Mouse (Mus musculus): ENCODE measurements at regions not wholly inside any gene's neighbourhood (a gene's known extent, or its start where the extent isn't known, plus 50 kb on each side); places are given as distances from the start of the nearest gene placed in this dataset.
"Not testable (repeated sequence)": the region's sequence is repeated elsewhere in the genome, so short reads cannot be mapped to it uniquely, and the experiment has no call there.

DNA sequence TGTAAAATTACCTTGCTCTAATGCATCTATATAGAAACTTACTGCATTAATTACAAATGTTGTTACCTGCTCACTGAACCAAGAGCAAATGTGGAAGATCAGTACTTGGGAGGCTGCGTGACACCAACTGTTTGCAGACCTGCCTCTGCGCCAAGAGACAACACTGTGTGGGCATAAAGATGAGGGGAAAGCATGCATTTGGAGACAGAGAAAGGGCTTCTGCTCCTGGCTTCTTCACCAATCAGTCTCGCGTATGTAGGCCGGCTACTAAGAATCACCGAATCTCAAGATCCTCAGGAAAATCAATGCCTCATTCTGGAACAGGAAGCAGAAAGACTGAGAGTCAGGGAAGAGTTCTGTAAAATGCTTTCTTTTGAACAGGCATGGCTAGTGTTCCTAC lies 89.6 kb upstream of the Galnt18 start:
- H3K9me3 ChIP-seq (ENCODE audit: control insufficient read depth, low read length) = no peaks in the 10 kb centered on the region
- H3K27me3 ChIP-seq (ENCODE audit: control insufficient read depth, insufficient read depth, low read length) = no peaks in the 10 kb centered on the region
- no peak overlapping the region for H3K9ac ChIP-seq (ENCODE audit: low read length)
- 94% methylated on average over 6 of the region's 6 CpGs for WGBS
- H3K4me3 ChIP-seq (ENCODE audit: low read depth, low read length) = no peak overlapping the region
- no peak for ATAC-seq (ENCODE audit: insufficient read depth, low FRiP score, low TSS enrichment)
- no peak overlapping the region for H3K4me2 ChIP-seq (ENCODE audit: low read depth)
- H3K36me3 ChIP-seq (ENCODE audit: control insufficient read depth, insufficient read depth, low read length) = no peaks in the 10 kb centered on the region
- H3K27ac ChIP-seq (ENCODE audit: low read depth, low read length) = no peak overlapping the region
- no peak for DNase-seq (ENCODE audit: low spot score)
- H3K4me1 ChIP-seq (ENCODE audit: control insufficient read depth, insufficient read depth, low read length) = no peaks in the 10 kb centered on the region

DNA sequence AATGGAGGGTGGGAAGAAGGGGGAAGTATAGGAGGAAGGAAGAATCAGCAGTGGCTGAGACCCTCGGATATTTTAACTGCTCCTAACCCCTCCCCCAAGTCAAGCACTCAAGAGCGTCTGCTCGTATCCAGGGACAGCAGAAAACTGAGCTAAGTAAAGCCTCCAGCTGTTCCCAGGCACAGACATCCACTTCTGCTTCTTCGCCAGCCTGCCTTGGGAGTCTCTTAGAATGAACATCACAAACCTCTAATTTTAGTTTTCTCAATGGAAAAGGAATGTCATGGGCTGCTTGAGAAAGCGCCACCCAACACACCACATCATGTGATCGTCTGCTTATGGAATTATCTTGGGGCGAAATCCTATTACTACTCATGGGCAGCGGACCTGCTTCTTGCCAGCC lies 83.3 kb upstream of the Galnt18 start:
- H3K4me2 ChIP-seq (ENCODE audit: low read depth) = no peak overlapping the region
- no peak overlapping the region for H3K9ac ChIP-seq (ENCODE audit: low read length)
- no peak overlapping the region for H3K27ac ChIP-seq (ENCODE audit: low read depth, low read length)
- no peak for DNase-seq (ENCODE audit: low spot score)
- H3K36me3 ChIP-seq (ENCODE audit: control insufficient read depth, insufficient read depth, low read length) = no peaks in the 10 kb centered on the region
- no peak overlapping the region for H3K4me3 ChIP-seq (ENCODE audit: low read depth, low read length)
- no peaks in the 10 kb centered on the region for H3K27me3 ChIP-seq (ENCODE audit: control insufficient read depth, insufficient read depth, low read length)
- no peak for ATAC-seq (ENCODE audit: insufficient read depth, low FRiP score, low TSS enrichment)
- no peaks in the 10 kb centered on the region for H3K4me1 ChIP-seq (ENCODE audit: control insufficient read depth, insufficient read depth, low read length)
- WGBS = 66% methylated on average over 8 of the region's 8 CpGs
- no peaks in the 10 kb centered on the region for H3K9me3 ChIP-seq (ENCODE audit: control insufficient read depth, low read length)

DNA sequence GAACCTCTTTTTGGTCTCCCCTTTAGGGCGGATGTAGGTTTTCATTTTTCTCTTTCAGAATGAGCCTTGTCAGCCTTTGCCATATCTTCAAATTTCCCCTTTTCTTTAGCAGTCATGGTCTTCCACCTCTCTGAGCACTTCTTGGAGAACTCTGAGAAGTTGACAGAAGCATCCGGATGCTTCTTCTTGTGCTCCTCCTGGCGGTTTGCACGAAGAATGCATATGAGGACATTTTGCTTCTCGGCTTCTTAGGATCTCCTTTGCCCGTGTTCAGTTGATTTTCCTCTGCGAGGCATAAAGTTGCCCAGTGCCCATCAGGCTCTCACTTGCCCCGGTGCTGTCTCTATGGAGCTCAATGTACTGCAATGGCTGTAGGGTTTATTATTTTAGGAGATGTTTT lies 78.5 kb upstream of the Galnt18 start:
- H3K27me3 ChIP-seq (ENCODE audit: control insufficient read depth, insufficient read depth, low read length); H3K9ac ChIP-seq (ENCODE audit: low read length); H3K4me1 ChIP-seq (ENCODE audit: control insufficient read depth, insufficient read depth, low read length); H3K9me3 ChIP-seq (ENCODE audit: control insufficient read depth, low read length); ATAC-seq (ENCODE audit: insufficient read depth, low FRiP score, low TSS enrichment); DNase-seq (ENCODE audit: low spot score); H3K4me3 ChIP-seq (ENCODE audit: low read depth, low read length); H3K36me3 ChIP-seq (ENCODE audit: control insufficient read depth, insufficient read depth, low read length); H3K27ac ChIP-seq (ENCODE audit: low read depth, low read length); H3K4me2 ChIP-seq (ENCODE audit: low read depth): not testable (repeated sequence)
- WGBS = 90% methylated on average over 8 of the region's 8 CpGs

DNA sequence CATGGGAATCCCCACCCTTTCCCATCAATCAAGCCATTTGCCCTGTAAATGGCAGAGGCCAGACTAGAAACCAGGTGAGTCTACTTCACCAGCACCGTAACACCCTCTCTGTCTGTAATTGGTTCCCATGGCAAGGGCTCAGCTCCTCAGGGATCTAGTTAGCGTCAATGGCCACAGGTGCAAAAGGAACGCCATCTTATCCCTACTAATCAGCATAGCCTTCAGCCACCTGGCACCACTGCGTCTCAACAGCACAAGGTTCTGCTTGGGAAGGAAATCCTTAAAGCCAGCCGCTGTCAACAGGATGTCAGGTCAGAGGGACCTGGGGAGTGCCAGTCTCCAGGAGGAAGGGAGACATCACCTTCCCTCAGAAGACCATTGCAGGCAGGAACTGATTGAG lies 77.2 kb upstream of the Galnt18 start:
- no peaks in the 10 kb centered on the region for H3K27me3 ChIP-seq (ENCODE audit: control insufficient read depth, insufficient read depth, low read length)
- no peak for ATAC-seq (ENCODE audit: insufficient read depth, low FRiP score, low TSS enrichment)
- no peak overlapping the region for H3K27ac ChIP-seq (ENCODE audit: low read depth, low read length)
- no peak overlapping the region for H3K4me2 ChIP-seq (ENCODE audit: low read depth)
- no peaks in the 10 kb centered on the region for H3K9me3 ChIP-seq (ENCODE audit: control insufficient read depth, low read length)
- no peak overlapping the region for H3K4me3 ChIP-seq (ENCODE audit: low read depth, low read length)
- H3K36me3 ChIP-seq (ENCODE audit: control insufficient read depth, insufficient read depth, low read length) = no peaks in the 10 kb centered on the region
- WGBS = 78% methylated on average over 5 of the region's 5 CpGs
- H3K4me1 ChIP-seq (ENCODE audit: control insufficient read depth, insufficient read depth, low read length) = no peaks in the 10 kb centered on the region
- DNase-seq (ENCODE audit: low spot score) = peak; percentile 35
- no peak overlapping the region for H3K9ac ChIP-seq (ENCODE audit: low read length)

DNA sequence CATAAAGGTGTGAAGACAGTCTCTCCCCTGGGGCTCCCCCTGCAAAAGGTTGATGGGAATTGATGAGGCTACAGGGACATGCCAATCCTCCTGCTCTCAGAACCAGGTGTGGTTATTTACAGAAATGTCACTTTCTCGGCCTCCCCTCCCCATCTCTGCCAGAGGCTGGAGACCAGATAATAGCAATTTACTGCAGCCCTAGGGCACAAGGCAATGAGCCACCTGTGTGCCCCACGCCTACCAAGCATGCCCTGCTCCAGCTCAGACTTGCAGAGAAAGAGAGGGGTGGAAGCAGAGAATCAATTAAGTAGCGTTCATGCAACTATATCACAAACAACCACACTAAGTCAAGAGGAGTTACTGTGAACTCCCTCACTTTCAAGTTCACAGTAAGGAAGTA lies 75.5 kb upstream of the Galnt18 start:
- H3K27me3 ChIP-seq (ENCODE audit: control insufficient read depth, insufficient read depth, low read length) = no peaks in the 10 kb centered on the region
- ATAC-seq (ENCODE audit: insufficient read depth, low FRiP score, low TSS enrichment) = no peak
- 63% methylated on average over 3 of the region's 3 CpGs for WGBS

DNA sequence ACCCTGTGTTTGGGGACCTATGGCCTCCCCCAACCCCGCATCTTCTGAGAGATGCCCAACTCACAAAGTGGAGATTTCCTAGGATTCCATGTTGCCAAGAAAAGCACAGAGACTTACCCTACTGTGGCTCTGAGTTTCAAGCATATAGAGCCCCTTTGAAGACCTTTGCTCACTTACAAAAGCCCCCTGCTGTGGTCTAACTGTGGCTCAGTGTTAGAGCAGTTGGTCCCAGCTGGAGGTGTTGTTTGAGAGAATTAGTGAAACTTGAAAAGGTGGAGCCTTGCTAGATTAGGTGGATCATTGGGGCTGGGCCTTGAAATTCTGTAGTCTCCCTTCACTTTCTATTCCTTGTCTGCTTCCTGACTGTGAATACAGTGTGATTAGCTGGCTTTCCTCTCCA lies 66.6 kb upstream of the Galnt18 start:
- Histone ChIP-seq H3K27ac (ENCODE audit: low read depth, low read length) (no peak overlapping the region), H3K4me1 (ENCODE audit: control insufficient read depth, insufficient read depth, low read length) (no peaks in the 10 kb centered on the region), H3K9ac (ENCODE audit: low read length) (no peak overlapping the region), H3K9me3 (ENCODE audit: control insufficient read depth, low read length) (no peaks in the 10 kb centered on the region), H3K36me3 (ENCODE audit: control insufficient read depth, insufficient read depth, low read length) (no peaks in the 10 kb centered on the region), H3K27me3 (ENCODE audit: control insufficient read depth, insufficient read depth, low read length) (no peaks in the 10 kb centered on the region), H3K4me3 (ENCODE audit: low read depth, low read length) (no peak overlapping the region), H3K4me2 (ENCODE audit: low read depth) (no peak overlapping the region)
- ATAC-seq (ENCODE audit: insufficient read depth, low FRiP score, low TSS enrichment) (no peak), DNase-seq (ENCODE audit: low spot score) (no peak)
- 31% methylated on average over 1 of the region's 1 CpGs for WGBS

More for the DNA sequence above, 75.5 kb upstream of the Galnt18 start:
- DNase-seq (ENCODE audit: low spot score) = no peak
- Histone ChIP-seq H3K9me3 (ENCODE audit: control insufficient read depth, low read length) (no peaks in the 10 kb centered on the region), H3K9ac (ENCODE audit: low read length) (no peak overlapping the region), H3K4me1 (ENCODE audit: control insufficient read depth, insufficient read depth, low read length) (no peaks in the 10 kb centered on the region), H3K27ac (ENCODE audit: low read depth, low read length) (no peak overlapping the region), H3K4me3 (ENCODE audit: low read depth, low read length) (no peak overlapping the region), H3K4me2 (ENCODE audit: low read depth) (no peak overlapping the region), H3K36me3 (ENCODE audit: control insufficient read depth, insufficient read depth, low read length) (no peaks in the 10 kb centered on the region)

DNA sequence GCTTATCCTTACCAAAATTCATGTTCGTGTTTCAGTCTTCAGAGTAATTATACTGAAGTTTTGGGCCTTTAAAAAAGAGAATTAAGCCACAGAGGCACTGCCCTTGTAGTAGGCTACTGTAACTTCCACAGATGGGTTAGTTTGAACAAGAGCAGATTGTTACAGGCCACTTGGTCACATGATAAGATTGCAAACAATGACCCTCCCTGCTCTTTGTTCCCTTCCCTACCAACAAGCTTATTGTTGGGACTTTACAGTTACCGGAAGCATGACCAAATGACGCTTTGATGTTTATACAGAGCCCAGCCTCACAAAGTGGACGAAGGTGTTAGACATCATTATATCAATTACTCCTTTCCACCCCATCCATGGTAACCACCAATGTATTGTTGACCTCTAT lies 63.9 kb upstream of the Galnt18 start:
- no peaks in the 10 kb centered on the region for H3K27me3 ChIP-seq (ENCODE audit: control insufficient read depth, insufficient read depth, low read length)
- DNase-seq (ENCODE audit: low spot score) = no peak
- no peak for ATAC-seq (ENCODE audit: insufficient read depth, low FRiP score, low TSS enrichment)
- 82% methylated on average over 4 of the region's 4 CpGs for WGBS
- no peaks in the 10 kb centered on the region for H3K4me1 ChIP-seq (ENCODE audit: control insufficient read depth, insufficient read depth, low read length)
- no peaks in the 10 kb centered on the region for H3K36me3 ChIP-seq (ENCODE audit: control insufficient read depth, insufficient read depth, low read length)
- H3K4me3 ChIP-seq (ENCODE audit: low read depth, low read length) = no peak overlapping the region
- no peak overlapping the region for H3K4me2 ChIP-seq (ENCODE audit: low read depth)
- H3K27ac ChIP-seq (ENCODE audit: low read depth, low read length) = no peak overlapping the region
- no peaks in the 10 kb centered on the region for H3K9me3 ChIP-seq (ENCODE audit: control insufficient read depth, low read length)
- no peak overlapping the region for H3K9ac ChIP-seq (ENCODE audit: low read length)

DNA sequence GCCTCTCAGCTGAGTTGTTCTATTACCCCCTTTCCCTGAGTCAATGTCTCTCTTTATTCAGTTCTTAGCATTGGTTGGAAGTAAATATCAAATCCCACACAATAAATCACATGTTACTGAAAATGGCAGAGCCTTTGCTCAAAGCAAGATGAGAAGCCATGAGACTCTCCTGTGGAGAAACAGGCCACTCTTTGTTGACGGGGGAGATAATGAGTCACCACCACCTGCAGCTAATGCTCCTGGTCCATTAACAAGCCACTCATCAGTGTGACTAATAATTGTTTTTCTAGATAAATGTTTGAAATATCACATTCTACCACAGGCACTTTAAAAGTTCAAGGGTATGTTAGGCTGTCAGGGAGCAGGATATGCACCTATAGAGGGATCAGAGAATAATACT lies 61.0 kb upstream of the Galnt18 start:
- no peaks in the 10 kb centered on the region for H3K4me1 ChIP-seq (ENCODE audit: control insufficient read depth, insufficient read depth, low read length)
- no peak overlapping the region for H3K27ac ChIP-seq (ENCODE audit: low read depth, low read length)
- no peak overlapping the region for H3K4me2 ChIP-seq (ENCODE audit: low read depth)
- no peaks in the 10 kb centered on the region for H3K27me3 ChIP-seq (ENCODE audit: control insufficient read depth, insufficient read depth, low read length)
- H3K9me3 ChIP-seq (ENCODE audit: control insufficient read depth, low read length) = no peaks in the 10 kb centered on the region
- WGBS = 80% methylated on average over 1 of the region's 1 CpGs
- no peak overlapping the region for H3K4me3 ChIP-seq (ENCODE audit: low read depth, low read length)
- ATAC-seq (ENCODE audit: insufficient read depth, low FRiP score, low TSS enrichment) (no peak), DNase-seq (ENCODE audit: low spot score) (no peak)
- H3K9ac ChIP-seq (ENCODE audit: low read length) = no peak overlapping the region
- H3K36me3 ChIP-seq (ENCODE audit: control insufficient read depth, insufficient read depth, low read length) = no peaks in the 10 kb centered on the region

DNA sequence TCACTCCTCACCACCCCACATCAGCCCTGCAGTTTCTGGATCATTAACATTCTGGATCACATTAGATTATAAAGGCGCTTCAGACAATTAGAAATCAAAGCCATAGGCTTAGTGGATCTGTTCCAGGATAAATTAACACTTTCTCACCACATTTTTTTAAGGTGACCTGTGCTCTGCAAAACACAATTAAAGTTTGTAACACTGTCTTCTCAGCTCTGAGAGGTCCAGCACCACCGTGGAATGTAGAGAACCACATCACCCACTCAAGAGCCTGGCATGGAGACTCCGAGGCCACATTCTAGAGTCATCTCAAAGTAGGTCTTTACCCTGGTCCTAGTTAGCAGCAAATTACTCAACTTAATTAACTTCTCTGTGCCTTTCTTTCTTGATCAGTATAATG lies 58.4 kb upstream of the Galnt18 start:
- DNase-seq (ENCODE audit: low spot score) (no peak), ATAC-seq (ENCODE audit: insufficient read depth, low FRiP score, low TSS enrichment) (no peak)
- no peak overlapping the region for H3K4me2 ChIP-seq (ENCODE audit: low read depth)
- H3K4me3 ChIP-seq (ENCODE audit: low read depth, low read length) = no peak overlapping the region
- H3K27ac ChIP-seq (ENCODE audit: low read depth, low read length) = no peak overlapping the region
- no peaks in the 10 kb centered on the region for H3K27me3 ChIP-seq (ENCODE audit: control insufficient read depth, insufficient read depth, low read length)
- no peaks in the 10 kb centered on the region for H3K9me3 ChIP-seq (ENCODE audit: control insufficient read depth, low read length)
- 89% methylated on average over 3 of the region's 3 CpGs for WGBS
- no peaks in the 10 kb centered on the region for H3K4me1 ChIP-seq (ENCODE audit: control insufficient read depth, insufficient read depth, low read length)
- no peaks in the 10 kb centered on the region for H3K36me3 ChIP-seq (ENCODE audit: control insufficient read depth, insufficient read depth, low read length)
- no peak overlapping the region for H3K9ac ChIP-seq (ENCODE audit: low read length)
